Mouse (Mus musculus): Measurements from ENCODE around the gene B3galnt2. TPM values are rescaled to one million over a fixed set of nuclear protein-coding genes. Genes with fewer than 3 reads are reported as not detected.

Gene B3galnt2
- polyA plus RNA-seq (2015; fragmentation: Nextera tagmentation; extraction: Ambion mirVana), result 18.8 and 19.9 TPM in 2 replicates

- peak within 1 kb of the TSS; percentile 80 for H3K4me3 ChIP-seq
- H3K27ac ChIP-seq (replicated peaks), result peak within 1 kb of the TSS; percentile 86
- H3K4me2 ChIP-seq, result peak within 1 kb of the TSS; percentile 73
- no peaks in the 10 kb centered on the region for H3K36me3 ChIP-seq
- peak; percentile 100 for ATAC-seq (ENCODE audit: low read depth)
- no peaks in the 10 kb centered on the region for H3K27me3 ChIP-seq
- under 1% methylated on average over 76 of the region's 78 CpGs for WGBS
- H3K4me1 ChIP-seq (replicated peaks), result peaks cover 22% of the 10 kb centered on the region
- H3K9ac ChIP-seq, result peak within 1 kb of the TSS; percentile 84
- no peaks in the 10 kb centered on the region for H3K9me3 ChIP-seq
Measured at GRCm38 (mm10) chr13:13953874-13954832, at the start of gene B3galnt2. TSS of gene B3galnt2 (plus strand) at chr13:13954469.

- no peaks in the 10 kb centered on the region for H3K4me1 ChIP-seq (replicated peaks)
- H3K9me3 ChIP-seq, result no peaks in the 10 kb centered on the region
- no peak overlapping the region for H3K4me3 ChIP-seq
- no peaks in the 10 kb centered on the region for H3K27me3 ChIP-seq
- 56% methylated on average over 2 of the region's 2 CpGs for WGBS
- no peak overlapping the region for H3K27ac ChIP-seq (replicated peaks)
- no peak for ATAC-seq (ENCODE audit: low read depth)
- H3K9ac ChIP-seq, result no peak overlapping the region
- H3K4me2 ChIP-seq, result no peak overlapping the region
- H3K36me3 ChIP-seq, result no peaks in the 10 kb centered on the region
Measured at GRCm38 (mm10) chr13:13911341-13911740, 42.9 kb upstream of the B3galnt2 start.

- no peaks in the 10 kb centered on the region for H3K27me3 ChIP-seq
- H3K4me3 ChIP-seq, result no peak overlapping the region
- no peak overlapping the region for H3K27ac ChIP-seq (replicated peaks)
- no peaks in the 10 kb centered on the region for H3K4me1 ChIP-seq (replicated peaks)
- no peaks in the 10 kb centered on the region for H3K36me3 ChIP-seq
- ATAC-seq (ENCODE audit: low read depth), result no peak
- no peak overlapping the region for H3K4me2 ChIP-seq
- no peak overlapping the region for H3K9ac ChIP-seq
- WGBS, result 93% methylated on average over 3 of the region's 3 CpGs
- no peaks in the 10 kb centered on the region for H3K9me3 ChIP-seq
Measured at GRCm38 (mm10) chr13:13919396-13919795, 34.9 kb upstream of the B3galnt2 start.

GRCm38 (mm10) chr13:13922526-13922925 lies 31.7 kb upstream of the B3galnt2 start:
- Histone ChIP-seq H3K4me2 (no peak overlapping the region), H3K4me1 (replicated peaks) (no peaks in the 10 kb centered on the region), H3K27me3 (no peaks in the 10 kb centered on the region), H3K36me3 (no peaks in the 10 kb centered on the region), H3K9ac (no peak overlapping the region), H3K9me3 (no peaks in the 10 kb centered on the region), H3K4me3 (no peak overlapping the region), H3K27ac (replicated peaks) (no peak overlapping the region)
- ATAC-seq (ENCODE audit: low read depth), result no peak

GRCm38 (mm10) chr13:13929982-13930381 lies 24.3 kb upstream of the B3galnt2 start:
- Histone ChIP-seq H3K4me1 (replicated peaks) (no peaks in the 10 kb centered on the region), H3K9me3 (no peaks in the 10 kb centered on the region), H3K27ac (replicated peaks) (no peak overlapping the region), H3K4me2 (no peak overlapping the region), H3K4me3 (no peak overlapping the region), H3K9ac (no peak overlapping the region), H3K36me3 (no peaks in the 10 kb centered on the region), H3K27me3 (no peaks in the 10 kb centered on the region)
- WGBS, result 88% methylated on average over 2 of the region's 2 CpGs
- ATAC-seq (ENCODE audit: low read depth), result no peak

GRCm38 (mm10) chr13:13954931-13955330 lies 662 bp downstream of the B3galnt2 start:
- H3K27ac ChIP-seq (replicated peaks), result peak overlapping the region; percentile 82
- no peaks in the 10 kb centered on the region for H3K9me3 ChIP-seq
- H3K36me3 ChIP-seq, result 0 out of 2 replicates have a peak, but pooled peaks cover 3% of the 10 kb centered on the region
- H3K27me3 ChIP-seq, result no peaks in the 10 kb centered on the region
- H3K4me3 ChIP-seq, result peak overlapping the region; percentile 80
- peak overlapping the region; percentile 73 for H3K4me2 ChIP-seq
- H3K9ac ChIP-seq, result peak overlapping the region; percentile 84
- under 1% methylated on average over 29 of the region's 29 CpGs for WGBS
- ATAC-seq (ENCODE audit: low read depth), result 0 out of 2 replicates have a peak, but pooled peaks have one; percentile 0
- H3K4me1 ChIP-seq (replicated peaks), result peaks cover 22% of the 10 kb centered on the region

- no peak for ATAC-seq (ENCODE audit: low read depth)
- H3K9me3 ChIP-seq, result no peaks in the 10 kb centered on the region
- no peak overlapping the region for H3K4me2 ChIP-seq
- 0 out of 2 replicates have a peak, but pooled peaks cover 4% of the 10 kb centered on the region for H3K36me3 ChIP-seq
- no peak overlapping the region for H3K27ac ChIP-seq (replicated peaks)
- H3K4me3 ChIP-seq, result no peak overlapping the region
- no peaks in the 10 kb centered on the region for H3K27me3 ChIP-seq
- peaks cover 22% of the 10 kb centered on the region for H3K4me1 ChIP-seq (replicated peaks)
- 82% methylated on average over 4 of the region's 4 CpGs for WGBS
- no peak overlapping the region for H3K9ac ChIP-seq
Measured at GRCm38 (mm10) chr13:13956686-13957085, 2.4 kb downstream of the B3galnt2 start.

- H3K4me1 ChIP-seq (replicated peaks), result peaks cover 15% of the 10 kb centered on the region; the same call in 1 of the 2 replicates
- no peak overlapping the region for H3K9ac ChIP-seq
- no peak for ATAC-seq (ENCODE audit: low read depth)
- H3K27ac ChIP-seq (replicated peaks), result no peak overlapping the region
- H3K4me2 ChIP-seq, result no peak overlapping the region
- H3K27me3 ChIP-seq, result no peaks in the 10 kb centered on the region
- WGBS, result 90% methylated on average over 4 of the region's 4 CpGs
- H3K36me3 ChIP-seq, result 0 out of 2 replicates have a peak, but pooled peaks cover 4% of the 10 kb centered on the region
- H3K4me3 ChIP-seq, result no peak overlapping the region
- H3K9me3 ChIP-seq, result no peaks in the 10 kb centered on the region
Measured at GRCm38 (mm10) chr13:13960211-13960610, 5.9 kb downstream of the B3galnt2 start.

- no peak overlapping the region for H3K4me2 ChIP-seq
- H3K27me3 ChIP-seq, result no peaks in the 10 kb centered on the region
- WGBS, result 90% methylated on average over 4 of the region's 4 CpGs
- peaks cover 7% of the 10 kb centered on the region; the same call in 1 of the 2 replicates for H3K4me1 ChIP-seq (replicated peaks)
- H3K27ac ChIP-seq (replicated peaks), result no peak overlapping the region
- no peak overlapping the region for H3K9ac ChIP-seq
- H3K9me3 ChIP-seq, result no peaks in the 10 kb centered on the region
- 0 out of 2 replicates have a peak, but pooled peaks cover 4% of the 10 kb centered on the region for H3K36me3 ChIP-seq
- ATAC-seq (ENCODE audit: low read depth), result no peak
- no peak overlapping the region for H3K4me3 ChIP-seq
Measured at GRCm38 (mm10) chr13:13961046-13961445, 6.8 kb downstream of the B3galnt2 start.

- Histone ChIP-seq H3K9me3 (no peaks in the 10 kb centered on the region), H3K4me2 (no peak overlapping the region), H3K27me3 (no peaks in the 10 kb centered on the region), H3K36me3 (peaks cover 16% of the 10 kb centered on the region), H3K27ac (replicated peaks) (no peak overlapping the region), H3K4me3 (no peak overlapping the region), H3K4me1 (replicated peaks) (no peaks in the 10 kb centered on the region), H3K9ac (no peak overlapping the region)
- ATAC-seq (ENCODE audit: low read depth), result no peak
- WGBS, result 78% methylated on average over 19 of the region's 19 CpGs
Measured at GRCm38 (mm10) chr13:13965388-13965964, 11.2 kb downstream of the B3galnt2 start.

GRCm38 (mm10) chr13:13966172-13966571 lies 11.9 kb downstream of the B3galnt2 start:
- no peak overlapping the region for H3K9ac ChIP-seq
- H3K9me3 ChIP-seq, result no peaks in the 10 kb centered on the region
- no peak overlapping the region for H3K4me2 ChIP-seq
- no peaks in the 10 kb centered on the region for H3K4me1 ChIP-seq (replicated peaks)
- WGBS, result 92% methylated on average over 4 of the region's 4 CpGs
- H3K27ac ChIP-seq (replicated peaks), result no peak overlapping the region
- H3K4me3 ChIP-seq, result no peak overlapping the region
- no peaks in the 10 kb centered on the region for H3K27me3 ChIP-seq
- peaks cover 19% of the 10 kb centered on the region for H3K36me3 ChIP-seq
- ATAC-seq (ENCODE audit: low read depth), result no peak

GRCm38 (mm10) chr13:13968629-13969111 lies 14.4 kb downstream of the B3galnt2 start:
- 87% methylated on average over 4 of the region's 4 CpGs for WGBS
- H3K4me3 ChIP-seq, result no peak overlapping the region
- ATAC-seq (ENCODE audit: low read depth), result no peak
- H3K27me3 ChIP-seq, result no peaks in the 10 kb centered on the region
- no peaks in the 10 kb centered on the region for H3K4me1 ChIP-seq (replicated peaks)
- peaks cover 19% of the 10 kb centered on the region for H3K36me3 ChIP-seq
- no peak overlapping the region for H3K27ac ChIP-seq (replicated peaks)
- H3K4me2 ChIP-seq, result no peak overlapping the region
- H3K9me3 ChIP-seq, result no peaks in the 10 kb centered on the region
- H3K9ac ChIP-seq, result no peak overlapping the region

Measured in neural tube, embryonic 13.5 days (tissue).